In genomic region chr5:146340037-146340436, GRCm38 (mm10) we compare ENCODE assay signal across 20 mouse cellular contexts.
"Had no signal": no experiment of that assay in that cellular context is flagged by ENCODE, and none has a peak within 500 bp of the region (broad histone marks: within the 10 kb centered on the region; RNA-seq: fewer than 3 reads in every experiment).

No protein-coding gene starts in this region.

- H3K4me2 ChIP-seq: lung, embryonic 15.5 days; midbrain, embryonic 15.5 days; neural tube, embryonic 12.5 days; neural tube, embryonic 15.5 days had no signal

- H3K4me3 ChIP-seq: layer of hippocampus, adult 2 months; lung, embryonic 15.5 days; megakaryocyte, embryonic 14.5 days; midbrain, embryonic 10.5 days; midbrain, embryonic 15.5 days; neural tube, embryonic 12.5 days; neural tube, embryonic 15.5 days had no signal

- DNase-seq: kidney, adult 18-20 months; kidney, adult 9 months; kidney, postnatal 14 days; layer of hippocampus, adult 9-11 months; lung, adult 18-20 months; lung, postnatal 10 days; lung, postnatal 36 days; right cerebral cortex, adult 18-20 months; right cerebral cortex, postnatal 14 days; spleen, adult 18-20 months; thymus, adult 18-20 months; thymus, postnatal 36 days had no signal

- H3K36me3 ChIP-seq: lung, embryonic 15.5 days; midbrain, embryonic 10.5 days; midbrain, embryonic 15.5 days; neural tube, embryonic 12.5 days; neural tube, embryonic 15.5 days had no signal

- ATAC-seq: intestine, embryonic 16.5 days; midbrain, embryonic 15.5 days had no signal

- H3K27ac ChIP-seq: layer of hippocampus, adult 2 months; lung, embryonic 15.5 days; midbrain, embryonic 10.5 days; midbrain, embryonic 15.5 days; neural tube, embryonic 12.5 days; neural tube, embryonic 15.5 days had no signal

- H3K9ac ChIP-seq: lung, embryonic 15.5 days; midbrain, embryonic 15.5 days; neural tube, embryonic 12.5 days; neural tube, embryonic 15.5 days had no signal

- H3K9me3 ChIP-seq: lung, embryonic 15.5 days; midbrain, embryonic 10.5 days; midbrain, embryonic 15.5 days; neural tube, embryonic 12.5 days; neural tube, embryonic 15.5 days had no signal

- H3K27me3 ChIP-seq: lung, embryonic 15.5 days; megakaryocyte, embryonic 14.5 days; midbrain, embryonic 15.5 days; neural tube, embryonic 12.5 days; neural tube, embryonic 15.5 days had no signal

- H3K4me1 ChIP-seq: lung, embryonic 15.5 days; megakaryocyte, embryonic 14.5 days; midbrain, embryonic 15.5 days; neural tube, embryonic 12.5 days; neural tube, embryonic 15.5 days had no signal
